Mouse (Mus musculus): ENCODE results near the gene AC124502.3. TPM values are rescaled to one million over a fixed set of nuclear protein-coding genes. Genes with fewer than 3 reads are reported as not detected.

Gene AC124502.3
- 1.5 TPM for polyA plus RNA-seq (2017; shearing (Covaris generic))

DNA sequence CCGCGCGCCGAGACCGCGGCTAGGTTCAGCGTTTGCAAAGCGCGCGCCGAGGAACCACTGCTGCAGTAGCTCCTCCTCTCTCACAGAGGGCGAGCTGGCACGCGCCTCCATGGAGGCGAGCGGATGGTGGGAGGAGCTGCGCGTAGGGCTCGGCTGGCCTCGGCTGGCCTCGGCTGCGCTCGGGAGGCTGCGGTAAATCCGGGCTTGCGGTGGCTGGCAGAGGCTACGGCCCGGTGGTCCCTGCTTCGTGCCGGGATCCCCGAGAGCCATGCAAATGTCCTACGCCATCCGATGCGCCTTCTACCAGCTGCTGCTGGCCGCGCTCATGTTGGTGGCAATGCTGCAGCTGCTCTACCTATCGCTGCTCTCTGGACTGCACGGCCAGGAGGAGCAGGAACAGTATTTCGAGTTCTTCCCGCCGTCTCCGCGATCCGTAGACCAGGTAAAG lies at the start of gene AC124502.3, which contains the start of gene B4gat1:
Gene AC124502.3 (plus strand): TSS at position 183 of the 448 bp plus-strand sequence.
Gene B4gat1 (plus strand): TSS at position 118 of the 448 bp plus-strand sequence.

DNA sequence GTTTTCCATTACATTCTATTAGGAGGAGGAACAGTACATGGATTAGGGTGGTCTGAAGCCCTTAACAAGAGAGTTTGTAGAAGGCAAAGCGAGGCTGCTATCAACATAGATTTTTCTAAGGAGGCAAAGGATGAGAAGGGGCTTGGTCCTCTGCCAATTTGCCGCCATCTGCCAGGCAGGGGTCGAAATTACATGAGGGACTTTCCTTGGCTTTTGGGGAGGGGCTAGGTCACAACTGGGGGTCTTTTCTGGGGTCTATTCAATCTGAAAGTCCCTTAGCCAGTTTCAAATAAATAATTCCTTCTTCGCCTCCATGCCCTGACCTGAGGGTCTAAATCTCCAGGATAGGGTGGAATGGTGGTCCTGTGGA lies 48.5 kb upstream of the AC124502.3 start, which contains the start of gene Npas4:
Gene Npas4 (minus strand): TSS at position 61 of the 370 bp plus-strand sequence.

DNA sequence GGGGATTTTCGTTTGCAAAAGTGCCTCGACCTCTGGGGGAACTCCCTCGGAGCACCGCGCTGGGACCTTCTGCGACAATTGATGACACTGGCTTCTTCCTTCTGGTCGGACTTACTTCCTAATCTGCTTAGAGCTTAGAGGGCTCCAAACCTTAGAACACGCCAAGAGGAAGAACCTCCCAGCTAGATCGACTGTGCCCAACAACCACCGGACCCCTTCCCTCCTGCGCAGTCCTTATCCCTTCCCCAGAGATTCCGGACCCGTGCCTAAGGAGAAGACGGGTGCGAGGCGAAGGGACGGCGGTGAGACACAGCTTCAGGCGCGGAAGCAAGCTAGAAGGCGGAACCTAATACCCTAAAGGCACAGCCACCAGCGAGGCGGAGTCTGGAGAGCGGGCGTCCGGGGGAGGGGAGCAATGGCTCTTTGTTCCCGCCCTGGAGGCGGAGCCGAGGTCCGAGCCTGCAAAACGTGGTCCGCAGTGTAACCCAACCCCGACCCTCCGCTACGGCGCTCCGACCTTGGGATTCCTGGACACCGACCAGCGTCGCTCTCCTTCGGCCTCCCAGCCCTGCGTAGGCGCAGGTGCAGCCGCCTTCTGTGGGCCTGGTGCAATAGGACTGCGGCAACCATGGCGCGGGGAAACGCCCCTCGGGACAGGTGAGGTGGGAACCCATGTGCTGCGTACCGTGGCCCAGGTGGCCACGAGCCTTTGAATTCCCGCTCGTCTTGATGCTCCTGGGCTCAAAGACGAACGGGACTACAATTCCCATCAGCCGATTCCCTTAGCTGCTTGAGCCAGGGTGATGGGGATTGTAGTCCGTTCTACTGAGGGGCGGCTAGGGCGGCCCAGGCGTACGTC lies 14.8 kb upstream of the AC124502.3 start, which contains the start of gene Slc29a2:
Gene Slc29a2 (plus strand): TSS at position 240 of the 859 bp plus-strand sequence.

DNA sequence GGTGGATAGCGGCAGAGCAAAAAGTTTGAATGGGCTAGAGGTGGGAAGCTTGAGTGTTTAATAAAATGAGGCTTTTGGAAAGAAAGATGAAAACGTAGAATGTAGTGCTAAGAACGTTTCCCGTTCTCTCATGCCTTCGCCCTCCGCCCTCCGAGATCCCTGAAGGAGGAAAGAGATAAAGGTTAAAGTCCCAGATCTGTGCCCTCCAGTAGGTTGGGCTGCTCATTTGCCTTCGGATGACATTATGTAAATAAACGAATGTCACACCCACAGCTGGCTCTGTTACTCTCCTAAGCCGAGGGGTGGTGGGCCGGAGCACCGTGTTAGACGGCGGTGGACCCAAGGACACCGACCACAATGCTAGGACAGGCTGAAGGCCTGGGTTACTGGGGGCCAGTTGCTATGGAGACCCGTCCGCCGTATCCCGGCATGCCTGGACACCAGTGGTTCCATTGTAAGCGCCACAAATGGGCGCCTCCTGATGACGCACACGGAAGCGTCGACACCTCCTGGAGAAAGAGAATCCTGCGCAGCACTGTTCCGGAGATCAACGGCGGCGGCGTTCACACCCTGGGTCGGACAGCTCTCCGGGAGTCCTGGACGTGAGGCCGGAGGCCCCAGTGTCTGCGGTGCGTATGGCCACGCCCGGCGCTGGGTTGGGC lies 2.3 kb downstream of the AC124502.3 start, which contains the start of gene Brms1:
Gene Brms1 (plus strand): TSS at position 493 of the 662 bp plus-strand sequence.

DNA sequence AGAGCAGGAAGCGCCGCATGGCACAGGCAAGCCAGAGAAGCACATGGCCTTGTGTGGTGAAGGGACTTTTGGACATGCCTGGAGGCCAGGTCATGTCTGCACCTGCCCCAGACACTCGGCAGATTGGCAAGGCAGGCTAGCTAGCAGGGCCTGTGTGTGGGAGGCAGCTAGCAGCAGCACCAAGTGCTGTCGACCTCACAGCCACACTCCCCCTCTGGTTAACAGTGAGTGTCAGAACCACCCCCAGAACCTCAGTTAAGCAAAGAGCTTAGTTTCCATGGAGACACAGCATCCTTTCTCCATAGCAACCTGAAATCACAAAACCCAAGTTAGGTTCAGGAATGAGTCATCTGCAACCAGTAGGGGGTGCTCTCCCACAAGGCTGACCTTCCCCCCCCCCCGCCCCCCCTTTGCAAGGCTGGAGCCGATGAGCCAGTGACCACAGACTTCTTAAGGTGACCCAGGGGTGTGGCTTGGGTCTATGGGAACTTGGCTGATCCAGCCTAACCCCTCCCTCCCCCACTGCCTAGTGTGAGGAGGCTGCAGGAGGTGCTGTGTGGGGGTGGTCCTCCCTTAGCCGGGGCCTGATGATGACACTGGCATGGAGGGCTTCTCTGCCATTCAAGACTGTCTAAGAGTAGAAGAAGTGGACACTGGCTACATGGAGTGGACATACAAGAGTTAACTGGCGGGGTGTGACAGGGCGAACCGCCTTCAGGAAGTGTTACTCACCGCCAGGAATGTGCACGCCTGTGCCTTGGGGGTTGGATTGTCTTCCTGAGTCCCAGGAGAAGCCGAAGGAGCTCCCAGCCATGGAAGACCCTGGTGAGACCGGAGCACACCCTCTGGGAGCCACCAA lies 11.6 kb downstream of the AC124502.3 start, which contains the start of gene Rin1:
Gene Rin1 (plus strand): TSS at position 435 of the 859 bp plus-strand sequence.

DNA sequence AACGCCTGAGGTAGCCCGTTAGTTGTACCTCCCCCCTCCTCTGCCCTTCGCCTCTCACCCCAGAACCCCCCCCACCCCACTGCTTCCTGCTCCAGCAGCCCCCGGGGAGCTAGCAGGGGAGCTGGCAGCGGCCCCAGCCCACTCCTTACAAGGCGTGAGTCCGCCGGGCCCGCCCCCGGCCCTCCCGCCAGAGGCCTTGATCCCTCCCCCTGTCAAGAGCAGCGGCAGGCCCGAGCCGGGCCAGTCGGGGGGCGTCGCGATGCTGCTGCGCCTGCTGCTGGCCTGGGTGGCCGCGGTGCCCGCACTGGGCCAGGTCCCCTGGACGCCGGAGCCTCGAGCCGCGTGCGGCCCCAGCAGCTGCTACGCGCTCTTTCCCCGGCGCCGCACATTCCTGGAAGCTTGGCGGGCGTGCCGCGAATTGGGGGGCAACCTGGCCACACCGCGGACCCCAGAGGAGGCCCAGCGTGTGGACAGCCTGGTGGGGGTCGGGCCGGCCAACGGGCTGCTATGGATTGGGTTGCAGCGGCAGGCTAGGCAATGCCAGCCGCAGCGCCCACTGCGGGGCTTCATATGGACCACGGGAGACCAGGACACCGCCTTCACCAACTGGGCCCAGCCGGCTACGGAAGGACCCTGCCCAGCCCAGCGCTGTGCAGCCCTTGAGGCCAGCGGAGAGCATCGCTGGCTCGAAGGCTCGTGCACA lies 29.3 kb downstream of the AC124502.3 start, which contains the start of gene Cd248:
Gene Cd248 (plus strand): TSS at position 212 of the 703 bp plus-strand sequence.

DNA sequence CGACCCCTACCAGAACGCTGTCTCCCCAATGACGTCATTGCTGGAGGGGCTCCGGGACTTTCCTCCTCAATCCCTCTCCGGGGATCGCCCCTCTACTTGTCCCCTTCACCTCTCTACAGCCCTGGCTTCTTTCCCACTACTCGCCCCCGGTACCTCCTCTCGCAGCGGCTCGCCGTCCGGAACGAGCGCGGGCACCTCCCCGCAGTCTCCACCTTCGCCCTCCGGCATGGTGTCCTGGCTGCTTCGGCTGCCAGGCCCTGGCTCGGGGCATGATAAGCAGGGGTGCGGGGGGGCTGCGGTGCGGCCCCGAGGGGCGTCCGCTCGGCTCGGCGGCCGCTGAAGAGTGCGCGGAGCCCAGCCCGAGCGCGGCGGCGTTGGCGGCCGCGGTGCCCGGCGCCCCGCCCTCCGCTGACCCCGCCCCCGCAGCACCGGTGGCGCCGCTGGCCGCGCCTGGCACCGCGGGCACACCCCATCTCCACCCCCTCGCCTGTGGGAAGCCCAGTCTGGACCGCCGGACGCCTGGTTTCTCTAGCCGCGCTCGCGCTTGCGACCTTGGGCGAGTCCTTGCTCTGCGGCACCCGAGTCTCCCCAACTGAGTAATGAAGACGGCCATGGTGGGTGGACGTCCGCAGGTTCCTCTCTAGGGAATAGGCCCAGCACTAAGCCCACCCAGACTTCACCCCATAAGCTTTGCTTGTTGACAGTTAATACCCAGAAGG lies 46.6 kb downstream of the AC124502.3 start, which contains the start of gene Tmem151a:
Gene Tmem151a (minus strand): TSS at position 387 of the 719 bp plus-strand sequence.

DNA sequence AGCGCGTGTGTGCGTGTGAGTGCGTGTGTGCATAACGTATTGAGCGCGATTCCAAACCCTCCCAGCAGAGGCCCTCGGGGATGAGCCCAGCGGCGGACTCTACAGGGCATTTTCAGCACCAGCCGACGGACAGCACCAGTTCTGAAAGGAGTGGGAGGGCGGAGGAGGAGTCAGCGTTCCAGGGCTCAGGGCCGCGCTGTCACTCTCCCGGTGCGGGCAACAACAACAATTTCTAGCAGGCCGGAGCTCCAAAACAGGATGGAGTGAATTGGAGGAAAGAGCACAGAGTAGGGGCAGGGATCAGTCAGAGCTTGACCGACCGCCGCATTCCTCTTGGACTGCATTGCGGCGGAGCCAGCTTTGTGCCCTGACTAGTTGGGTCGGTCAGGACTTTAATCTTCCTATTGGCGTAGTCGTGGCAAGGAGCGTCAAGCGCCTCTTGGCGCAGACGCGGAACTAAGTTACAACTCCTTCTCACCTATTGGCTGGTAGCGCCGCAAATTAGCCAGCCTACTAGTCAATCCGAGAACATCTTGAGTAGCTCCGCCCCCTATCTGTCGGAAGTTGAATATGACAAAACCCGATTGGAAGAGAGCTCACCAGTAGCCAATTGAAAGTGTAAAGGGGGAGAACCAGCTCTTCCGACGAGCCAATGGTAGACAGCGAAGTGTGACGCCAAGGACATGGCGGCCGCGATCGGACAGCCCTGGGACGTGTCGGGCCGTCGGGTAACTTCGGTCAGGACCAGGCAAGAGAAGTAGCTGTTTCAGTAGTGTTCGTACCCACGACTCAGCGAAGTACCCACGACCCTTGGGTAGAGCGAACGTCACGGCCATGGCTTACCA lies 49.4 kb downstream of the AC124502.3 start, which contains the start of gene Yif1a:
Gene Yif1a (plus strand): TSS at position 655 of the 845 bp plus-strand sequence.

DNA sequence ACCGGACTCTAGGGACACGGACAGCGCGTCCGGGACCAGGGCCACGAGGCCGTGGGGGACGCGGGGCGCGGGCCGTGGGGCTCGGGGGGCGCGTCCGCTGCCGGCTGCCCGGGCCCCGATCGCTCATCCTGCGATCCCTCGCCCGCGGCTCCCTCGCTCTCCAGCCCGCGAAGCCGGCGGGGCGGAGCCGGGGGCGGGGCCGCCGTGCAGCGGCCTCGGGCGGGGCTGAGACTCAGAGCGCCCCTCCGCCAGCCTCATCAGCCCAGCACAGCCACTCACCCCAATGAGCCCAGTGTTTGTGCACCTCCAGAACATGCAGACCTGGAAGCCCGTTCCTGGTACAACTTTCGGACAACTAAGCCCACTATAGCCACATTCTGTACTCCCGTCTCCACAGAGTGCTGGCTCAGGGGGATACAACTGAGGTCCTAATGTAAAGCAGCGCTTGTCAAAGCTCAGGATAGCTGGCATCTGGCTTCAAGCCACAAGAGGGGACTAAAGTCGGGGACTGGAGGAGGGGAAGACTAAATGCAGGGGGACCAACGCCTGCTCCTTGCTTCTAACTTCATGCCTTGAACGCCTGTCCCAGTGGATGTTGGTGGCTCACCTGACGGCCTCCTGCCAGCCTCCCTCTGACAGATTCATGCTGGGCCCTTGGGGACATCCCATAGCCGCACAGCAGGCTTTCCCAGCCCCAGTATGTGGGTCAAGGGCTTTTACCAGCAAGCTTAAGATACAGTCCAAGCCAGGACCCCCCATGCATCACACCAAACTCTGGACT lies 59.9 kb downstream of the AC124502.3 start, which contains the start of gene Cnih2:
Gene Cnih2 (minus strand): TSS at position 159 of the 781 bp plus-strand sequence.

Other genes starting within 250 kb of the AC124502.3 start
- gene Rbm4, start 245.0 kb upstream of the AC124502.3 start, polyA plus RNA-seq (2017; shearing (Covaris generic)): 63.3 TPM
- gene Gm21992, start 227.3 kb upstream of the AC124502.3 start, polyA plus RNA-seq (2017; shearing (Covaris generic)): 45.2 TPM
- gene Rbm14, start 227.3 kb upstream of the AC124502.3 start, polyA plus RNA-seq (2017; shearing (Covaris generic)): 88.2 TPM
- 157 TPM for gene Ccs, start 199.6 kb upstream of the AC124502.3 start, polyA plus RNA-seq (2017; shearing (Covaris generic))
- not detected for gene Ccdc87, start 199.5 kb upstream of the AC124502.3 start, polyA plus RNA-seq (2017; shearing (Covaris generic))
- gene Ctsf, start 183.8 kb upstream of the AC124502.3 start, polyA plus RNA-seq (2017; shearing (Covaris generic)): 15.1 TPM
- 0.21 TPM for gene Actn3, start 161.0 kb upstream of the AC124502.3 start, polyA plus RNA-seq (2017; shearing (Covaris generic))
- gene Zdhhc24, start 160.2 kb upstream of the AC124502.3 start, polyA plus RNA-seq (2017; shearing (Covaris generic)): 10.3 TPM
- gene Bbs1, start 132.3 kb upstream of the AC124502.3 start, polyA plus RNA-seq (2017; shearing (Covaris generic)): 1.4 TPM
- gene Dpp3, start 110.6 kb upstream of the AC124502.3 start, polyA plus RNA-seq (2017; shearing (Covaris generic)): 131 TPM
- gene Peli3, start 95.8 kb upstream of the AC124502.3 start, polyA plus RNA-seq (2017; shearing (Covaris generic)): 1.4 TPM
- gene Mrpl11, start 76.7 kb upstream of the AC124502.3 start, polyA plus RNA-seq (2017; shearing (Covaris generic)): 69.8 TPM
- 1.7 TPM for gene Npas4, start 48.6 kb upstream of the AC124502.3 start, polyA plus RNA-seq (2017; shearing (Covaris generic))
- gene Slc29a2, start 15.0 kb upstream of the AC124502.3 start, polyA plus RNA-seq (2017; shearing (Covaris generic)): 2.2 TPM
- gene B4gat1, start 65 bp upstream of the AC124502.3 start, polyA plus RNA-seq (2017; shearing (Covaris generic)): 26.1 TPM
- gene Brms1, start 2.5 kb downstream of the AC124502.3 start, polyA plus RNA-seq (2017; shearing (Covaris generic)): 107 TPM
- 0.17 TPM for gene Rin1, start 11.6 kb downstream of the AC124502.3 start, polyA plus RNA-seq (2017; shearing (Covaris generic))
- gene Cd248, start 29.2 kb downstream of the AC124502.3 start, polyA plus RNA-seq (2017; shearing (Covaris generic)): not detected
- not detected for gene Tmem151a, start 46.6 kb downstream of the AC124502.3 start, polyA plus RNA-seq (2017; shearing (Covaris generic))
- 68.9 TPM for gene Yif1a, start 49.6 kb downstream of the AC124502.3 start, polyA plus RNA-seq (2017; shearing (Covaris generic))
- 1.4 TPM for gene Cnih2, start 59.6 kb downstream of the AC124502.3 start, polyA plus RNA-seq (2017; shearing (Covaris generic))
- gene Rab1b, start 68.2 kb downstream of the AC124502.3 start, polyA plus RNA-seq (2017; shearing (Covaris generic)): 256 TPM
- gene Klc2, start 79.7 kb downstream of the AC124502.3 start, polyA plus RNA-seq (2017; shearing (Covaris generic)): 3.6 TPM
- gene Pacs1, start 234.2 kb downstream of the AC124502.3 start, polyA plus RNA-seq (2017; shearing (Covaris generic)): 26.5 TPM

Data from inflammation-experienced regulatory T-cells, adult 16 weeks (primary cell).